Comparison of ENCODE assay signal across 8 mouse cellular contexts in the genomic region with DNA sequence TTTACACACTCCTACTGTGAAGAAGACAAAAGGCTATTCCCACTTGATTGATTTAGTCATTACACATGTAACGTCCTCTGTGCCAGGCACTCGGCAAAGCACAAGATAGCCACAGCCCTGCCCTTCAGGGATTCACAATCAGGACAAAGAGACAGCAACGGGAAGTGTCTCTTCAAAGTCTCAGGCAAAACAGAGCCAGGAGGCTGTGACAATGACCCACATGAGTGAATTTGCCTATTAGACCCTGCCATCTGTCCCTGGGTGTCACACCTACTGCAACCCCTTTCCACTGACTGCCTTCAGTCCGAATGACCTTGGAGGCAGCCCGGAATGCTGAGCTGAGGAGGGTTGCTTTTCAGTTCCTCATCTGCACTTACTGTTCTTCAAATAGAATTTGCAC.
DNase-seq lines count a peak whose midpoint lies in the region; ATAC-seq and TF ChIP-seq lines count a peak whose summit lies in the region.

No protein-coding gene starts in this region.

- TF ChIP-seq CTCF in kidney, postnatal 0 days (IDR thresholded peaks at IDR 0.05; ENCODE audit: low read depth), result no peak
- no peak for TF ChIP-seq CTCF in lung, postnatal 0 days (IDR thresholded peaks at IDR 0.05)

- no peak overlapping the region for H3K27ac ChIP-seq in kidney, postnatal 0 days
- H3K27ac ChIP-seq in kidney, embryonic 14.5 days (ENCODE audit: low read depth, low read length), result no peak overlapping the region
- peak overlapping the region; percentile 82 for H3K27ac ChIP-seq in hindbrain, embryonic 11.5 days (ENCODE audit: low read depth, low read length)
- H3K27ac ChIP-seq in neural tube, embryonic 13.5 days (replicated peaks), result peak overlapping the region; percentile 95
- H3K27ac ChIP-seq in lung, postnatal 0 days (ENCODE audit: low read length), result no peak overlapping the region

- no peaks in the 10 kb centered on the region for H3K27me3 ChIP-seq in kidney, postnatal 0 days (ENCODE audit: insufficient read depth, low read length)
- no peaks in the 10 kb centered on the region for H3K27me3 ChIP-seq in kidney, embryonic 14.5 days (ENCODE audit: control insufficient read depth, insufficient read depth, low read length)
- no peaks in the 10 kb centered on the region for H3K27me3 ChIP-seq in hindbrain, embryonic 11.5 days (ENCODE audit: control insufficient read depth, insufficient read depth, low read length)
- H3K27me3 ChIP-seq in neural tube, embryonic 13.5 days, result no peaks in the 10 kb centered on the region
- no peaks in the 10 kb centered on the region for H3K27me3 ChIP-seq in lung, postnatal 0 days (replicated peaks; ENCODE audit: insufficient read depth, low read length)

- DNase-seq in kidney, postnatal 0 days (ENCODE audit: low spot score), result peak; percentile 9
- peak; percentile 29 for DNase-seq in embryo, embryonic 11 days
- peak; percentile 61 for DNase-seq in hindbrain, embryonic 11.5 days (ENCODE audit: low spot score)
- no peak for DNase-seq in lung, postnatal 14 days
- no peak for DNase-seq in lung, postnatal 0 days (ENCODE audit: low spot score)
- DNase-seq in urinary bladder, postnatal 25 days (ENCODE audit: low spot score), result no peak

- no peaks in the 10 kb centered on the region for H3K4me1 ChIP-seq in kidney, postnatal 0 days (replicated peaks; ENCODE audit: insufficient read depth, low read length)
- no peaks in the 10 kb centered on the region for H3K4me1 ChIP-seq in kidney, embryonic 14.5 days (ENCODE audit: control insufficient read depth, insufficient read depth, low read length)
- H3K4me1 ChIP-seq in hindbrain, embryonic 11.5 days (replicated peaks; ENCODE audit: control insufficient read depth, insufficient read depth, low read length), result peaks cover 3% of the 10 kb centered on the region; the same call in 1 of the 2 replicates
- peaks cover 41% of the 10 kb centered on the region for H3K4me1 ChIP-seq in neural tube, embryonic 13.5 days (replicated peaks)
- H3K4me1 ChIP-seq in lung, postnatal 0 days (ENCODE audit: insufficient read depth, low read depth, low read length), result no peaks in the 10 kb centered on the region

- 7% methylated on average over 5 of the region's 5 CpGs for WGBS in kidney, postnatal 0 days
- WGBS in kidney, embryonic 14.5 days, result 9% methylated on average over 5 of the region's 5 CpGs
- 17% methylated on average over 5 of the region's 5 CpGs for WGBS in hindbrain, embryonic 11.5 days
- WGBS in neural tube, embryonic 13.5 days, result 7% methylated on average over 5 of the region's 5 CpGs
- WGBS in lung, postnatal 0 days, result 38% methylated on average over 5 of the region's 5 CpGs

- peak overlapping the region; percentile 32; the same call in 1 of the 2 replicates for H3K4me2 ChIP-seq in kidney, postnatal 0 days (ENCODE audit: low read length)
- no peak overlapping the region for H3K4me2 ChIP-seq in kidney, embryonic 14.5 days (replicated peaks; ENCODE audit: low read depth, low read length)
- H3K4me2 ChIP-seq in hindbrain, embryonic 11.5 days (replicated peaks; ENCODE audit: low read depth, low read length), result peak overlapping the region; percentile 33
- peak overlapping the region; percentile 55 for H3K4me2 ChIP-seq in neural tube, embryonic 13.5 days
- no peak overlapping the region for H3K4me2 ChIP-seq in lung, postnatal 0 days (replicated peaks; ENCODE audit: low read depth, low read length)

- H3K36me3 ChIP-seq in kidney, postnatal 0 days (ENCODE audit: insufficient read depth, low read length), result no peaks in the 10 kb centered on the region
- no peaks in the 10 kb centered on the region for H3K36me3 ChIP-seq in kidney, embryonic 14.5 days (ENCODE audit: control insufficient read depth, insufficient read depth, low read length)
- H3K36me3 ChIP-seq in hindbrain, embryonic 11.5 days (ENCODE audit: control insufficient read depth, insufficient read depth, low read length), result no peaks in the 10 kb centered on the region
- H3K36me3 ChIP-seq in neural tube, embryonic 13.5 days, result no peaks in the 10 kb centered on the region
- H3K36me3 ChIP-seq in lung, postnatal 0 days (ENCODE audit: insufficient read depth, low read length), result no peaks in the 10 kb centered on the region

- H3K9me3 ChIP-seq in kidney, postnatal 0 days (replicated peaks; ENCODE audit: low read length), result no peaks in the 10 kb centered on the region
- no peaks in the 10 kb centered on the region for H3K9me3 ChIP-seq in kidney, embryonic 14.5 days (ENCODE audit: control insufficient read depth, low read length)
- no peaks in the 10 kb centered on the region for H3K9me3 ChIP-seq in hindbrain, embryonic 11.5 days (ENCODE audit: control insufficient read depth, low read length)
- no peaks in the 10 kb centered on the region for H3K9me3 ChIP-seq in neural tube, embryonic 13.5 days
- no peaks in the 10 kb centered on the region for H3K9me3 ChIP-seq in lung, postnatal 0 days (ENCODE audit: low read length)

- no peak for TF ChIP-seq EP300 in lung, postnatal 0 days (IDR thresholded peaks at IDR 0.05)

- H3K4me3 ChIP-seq in kidney, postnatal 0 days (replicated peaks; ENCODE audit: low read depth, low read length), result no peak overlapping the region
- no peak overlapping the region for H3K4me3 ChIP-seq in kidney, embryonic 14.5 days (ENCODE audit: low read length)
- no peak overlapping the region for H3K4me3 ChIP-seq in hindbrain, embryonic 11.5 days (ENCODE audit: low read depth, low read length)
- peak overlapping the region; percentile 41 for H3K4me3 ChIP-seq in neural tube, embryonic 13.5 days
- H3K4me3 ChIP-seq in lung, postnatal 0 days (ENCODE audit: low read depth, low read length), result no peak overlapping the region

- ATAC-seq in kidney, postnatal 0 days (replicated peaks; ENCODE audit: low FRiP score, low read depth), result no peak
- no peak for ATAC-seq in kidney, embryonic 14.5 days (ENCODE audit: low FRiP score, low TSS enrichment)
- peak; percentile 82 for ATAC-seq in hindbrain, embryonic 11.5 days (ENCODE audit: low FRiP score)
- peak; percentile 60 for ATAC-seq in neural tube, embryonic 13.5 days (ENCODE audit: low read depth)
- ATAC-seq in lung, postnatal 0 days, result no peak

- no peak overlapping the region for H3K9ac ChIP-seq in kidney, postnatal 0 days (ENCODE audit: low read depth, low read length)
- H3K9ac ChIP-seq in kidney, embryonic 14.5 days (ENCODE audit: low read depth, low read length), result no peak overlapping the region
- peak overlapping the region; percentile 53 for H3K9ac ChIP-seq in hindbrain, embryonic 11.5 days (ENCODE audit: low read depth, low read length)
- H3K9ac ChIP-seq in neural tube, embryonic 13.5 days, result peak overlapping the region; percentile 70
- no peak overlapping the region; the same call in 1 of the 2 replicates for H3K9ac ChIP-seq in lung, postnatal 0 days (replicated peaks; ENCODE audit: low read depth)

Comparison
In these comparisons a context has a peak if more than half of its experiments do, and no peak if none do; other contexts are left out.
1. H3K4me2 ChIP-seq: peak in kidney, postnatal 0 days (single experiment), hindbrain, embryonic 11.5 days (single experiment) and neural tube, embryonic 13.5 days (single experiment); none in kidney, embryonic 14.5 days (single experiment) and lung, postnatal 0 days (single experiment).
2. ATAC-seq: peak in hindbrain, embryonic 11.5 days (single experiment) and neural tube, embryonic 13.5 days (single experiment); none in kidney, postnatal 0 days (single experiment), kidney, embryonic 14.5 days (single experiment) and lung, postnatal 0 days (single experiment).
3. DNase-seq: peak in kidney, postnatal 0 days (single experiment), embryo, embryonic 11 days (single experiment) and hindbrain, embryonic 11.5 days (single experiment); none in lung, postnatal 14 days (single experiment), lung, postnatal 0 days (single experiment) and urinary bladder, postnatal 25 days (single experiment).
4. H3K27ac ChIP-seq: peak in hindbrain, embryonic 11.5 days (single experiment) and neural tube, embryonic 13.5 days (single experiment); none in kidney, postnatal 0 days (single experiment), kidney, embryonic 14.5 days (single experiment) and lung, postnatal 0 days (single experiment).
5. H3K9ac ChIP-seq: peak in hindbrain, embryonic 11.5 days (single experiment) and neural tube, embryonic 13.5 days (single experiment); none in kidney, postnatal 0 days (single experiment), kidney, embryonic 14.5 days (single experiment) and lung, postnatal 0 days (single experiment).